Mouse (Mus musculus) T-helper 1 cell (primary cell): Measurements from ENCODE around the gene Elfn2.

Source experiments
- in situ Hi-C: fragments of 300-600 bp; cut with MboI, MseI; formaldehyde crosslinking; loops from one replicate; pipeline ENCODE4 v1.15.1; 2025; ENCODE audit warnings: high pct_unique_total_duplicates

Gene Elfn2

GRCm38 (mm10) chr15:78726697-78727096 is 8.1 kb upstream of the Elfn2 start:
- in situ Hi-C loops = no loop called here

GRCm38 (mm10) chr15:78720532-78720931 is 2.0 kb upstream of the Elfn2 start:
- in situ Hi-C loops = no loop called here

- in situ Hi-C loops = no loop called here
These were observed 1.5 kb upstream of the Elfn2 start for GRCm38 (mm10) chr15:78720094-78720493.

- in situ Hi-C loops = no loop called here
These were observed 845 bp upstream of the Elfn2 start for GRCm38 (mm10) chr15:78719416-78719815.

GRCm38 (mm10) chr15:78716936-78717335 is 1.6 kb downstream of the Elfn2 start:
- in situ Hi-C loops = no loop called here

GRCm38 (mm10) chr15:78715856-78716255 is 2.7 kb downstream of the Elfn2 start:
- in situ Hi-C loops = no loop called here

- in situ Hi-C loops = no loop called here
These were observed 4.8 kb downstream of the Elfn2 start for GRCm38 (mm10) chr15:78713751-78714150.

GRCm38 (mm10) chr15:78712335-78713258 is 6.0 kb downstream of the Elfn2 start:
- in situ Hi-C loops = no loop called here

GRCm38 (mm10) chr15:78711935-78712334 is 6.6 kb downstream of the Elfn2 start:
- in situ Hi-C loops = no loop called here

GRCm38 (mm10) chr15:78710634-78711033 is 7.9 kb downstream of the Elfn2 start:
- in situ Hi-C loops = no loop called here

GRCm38 (mm10) chr15:78709767-78710166 is 8.8 kb downstream of the Elfn2 start:
- in situ Hi-C loops = no loop called here

GRCm38 (mm10) chr15:78706630-78707029 is 11.9 kb downstream of the Elfn2 start:
- in situ Hi-C loops = no loop called here

- in situ Hi-C loops = no loop called here
These were observed 13.7 kb downstream of the Elfn2 start for GRCm38 (mm10) chr15:78704824-78705223.

- in situ Hi-C loops = no loop called here
These were observed 14.6 kb downstream of the Elfn2 start for GRCm38 (mm10) chr15:78704007-78704406.

- in situ Hi-C loops = no loop called here
These were observed 18.2 kb downstream of the Elfn2 start for GRCm38 (mm10) chr15:78700420-78700819.

- in situ Hi-C loops = no loop called here
These were observed 19.1 kb downstream of the Elfn2 start for GRCm38 (mm10) chr15:78699513-78699912.

- in situ Hi-C loops = no loop called here
These were observed 20.0 kb downstream of the Elfn2 start for GRCm38 (mm10) chr15:78698491-78699135.

GRCm38 (mm10) chr15:78698084-78698483 is 20.5 kb downstream of the Elfn2 start:
- in situ Hi-C loops = no loop called here

GRCm38 (mm10) chr15:78695745-78696144 is 22.8 kb downstream of the Elfn2 start:
- in situ Hi-C loops = no loop called here

GRCm38 (mm10) chr15:78692505-78692904 is 26.1 kb downstream of the Elfn2 start:
- in situ Hi-C loops = no loop called here

GRCm38 (mm10) chr15:78690716-78691115 is 27.9 kb downstream of the Elfn2 start:
- in situ Hi-C loops = no loop called here

- in situ Hi-C loops = loop anchor here (5.0 kb wide), 1 partner anchor 60 kb away; no protein-coding TSS in a partner anchor
These were observed 31.7 kb downstream of the Elfn2 start for GRCm38 (mm10) chr15:78686910-78687309.

- in situ Hi-C loops = no loop called here
These were observed 34.5 kb downstream of the Elfn2 start for GRCm38 (mm10) chr15:78684111-78684510.
